Mouse (Mus musculus) mesoderm, embryonic 11.5 days (tissue): Measurements from ENCODE around the gene Fubp1.
"Not testable (repeated sequence)": the region's sequence is repeated elsewhere in the genome, so short reads cannot be mapped to it uniquely, and the experiment has no call there.

ENCODE experiments used
- DNase-seq: peaks from one replicate; pipeline ENCODE4 v3.0.0-alpha.2; 2012; ENCODE audit warnings: low read depth, low spot score

Gene Fubp1

DNA sequence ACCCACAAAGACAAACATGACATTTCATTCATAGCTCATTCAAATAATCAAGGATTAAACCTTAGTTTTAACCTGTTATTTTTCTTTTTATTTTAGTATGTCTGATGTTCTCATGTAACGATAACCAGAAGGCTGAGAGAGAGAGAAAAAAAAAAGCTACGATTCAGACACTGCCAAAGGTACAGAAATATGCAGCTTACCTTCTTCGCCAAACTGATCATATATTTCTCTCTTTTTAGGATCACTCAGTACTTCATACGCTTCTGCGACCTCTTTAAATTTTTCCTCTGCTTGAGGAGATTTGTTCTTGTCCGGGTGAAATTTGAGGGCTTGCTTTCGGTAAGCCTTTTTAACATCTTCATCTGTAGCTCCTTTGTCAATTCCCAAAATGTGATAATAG, 17.0 kb upstream of the Fubp1 start:
- no peak for DNase-seq

- peak; percentile 92 for DNase-seq
Measured at GRCm38 (mm10) chr3:152193635-152194097, 16.6 kb upstream of the Fubp1 start.

DNA sequence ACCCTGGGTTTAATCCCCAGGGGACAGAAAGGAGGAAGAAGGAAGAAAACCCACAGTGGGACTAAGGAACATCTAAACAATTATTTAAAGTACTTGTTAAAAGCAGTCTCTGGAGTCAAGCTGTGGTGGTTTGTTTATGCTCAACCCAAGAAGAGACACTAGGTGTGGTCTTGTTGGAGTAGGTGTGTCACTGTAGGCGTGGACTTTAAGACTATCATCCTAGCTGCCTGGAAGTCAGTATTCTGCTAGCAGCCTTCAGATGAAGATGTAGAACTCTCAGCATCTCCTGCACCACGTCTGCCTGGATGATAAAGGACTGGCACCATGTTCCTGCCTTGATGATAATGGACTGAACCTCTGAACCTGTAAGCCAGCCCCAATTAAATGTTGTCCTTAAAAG, 13.0 kb upstream of the Fubp1 start:
- DNase-seq, result not testable (repeated sequence)

GRCm38 (mm10) chr3:152199125-152199524, 11.1 kb upstream of the Fubp1 start:
- no peak for DNase-seq

- DNase-seq, result no peak
Measured at GRCm38 (mm10) chr3:152201181-152201580, 9.0 kb upstream of the Fubp1 start.

DNA sequence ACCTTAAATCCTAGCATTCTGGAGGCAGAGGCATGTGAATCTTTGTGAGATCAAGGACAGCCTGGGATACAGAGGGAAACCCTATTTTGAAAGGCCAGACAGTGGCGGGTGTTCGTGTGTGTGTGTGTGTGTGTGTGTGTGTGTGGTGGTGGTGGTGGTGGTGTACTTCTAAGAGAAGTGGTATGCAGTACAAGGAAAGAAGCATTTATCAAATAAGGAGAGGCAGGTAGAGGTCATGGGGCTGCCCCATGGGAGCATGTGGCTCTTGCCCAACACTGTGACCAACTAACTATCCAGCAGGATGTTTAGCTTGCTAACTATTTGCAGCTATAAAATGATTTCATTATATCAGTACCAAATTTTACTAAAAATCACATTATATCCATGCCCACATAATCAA, 8.6 kb upstream of the Fubp1 start:
- DNase-seq, result no peak

DNA sequence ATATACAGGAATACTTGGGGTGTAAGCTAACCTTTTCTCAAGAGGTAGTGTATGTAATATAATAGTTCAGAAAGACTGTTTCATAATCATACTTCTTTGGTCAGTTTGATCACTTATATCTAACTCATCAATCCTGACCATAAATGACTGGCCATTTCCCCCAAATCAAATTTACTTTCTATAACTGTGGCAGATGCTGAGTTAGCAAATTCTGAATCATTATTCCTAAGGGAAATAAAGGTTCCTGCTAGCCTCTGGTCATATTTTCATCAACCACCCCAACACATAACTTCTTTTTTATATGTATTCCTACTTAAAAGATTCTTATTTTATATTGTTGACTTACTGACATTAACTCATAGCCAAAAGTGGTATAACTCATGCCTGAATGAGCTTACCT, 7.3 kb upstream of the Fubp1 start:
- DNase-seq, result no peak

DNA sequence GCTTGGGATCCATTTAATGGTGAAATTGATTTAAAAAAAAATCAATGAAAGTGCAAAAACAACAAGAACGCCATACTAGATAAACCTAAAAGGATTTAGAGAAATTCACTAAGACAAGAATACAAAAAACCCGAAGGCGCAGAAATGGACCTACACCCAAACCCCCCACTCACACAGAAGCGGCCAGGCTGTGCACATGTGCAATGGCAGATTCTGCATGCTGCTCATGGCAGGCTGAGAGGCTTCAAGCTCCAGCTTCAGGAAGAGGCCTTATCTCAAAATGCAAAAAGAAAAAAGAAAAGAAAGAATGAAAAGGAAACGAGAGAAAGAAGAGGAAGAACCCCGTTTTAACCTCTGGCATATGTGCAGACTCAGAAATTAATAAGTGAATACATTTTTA, 6.8 kb upstream of the Fubp1 start:
- DNase-seq, result no peak

DNA sequence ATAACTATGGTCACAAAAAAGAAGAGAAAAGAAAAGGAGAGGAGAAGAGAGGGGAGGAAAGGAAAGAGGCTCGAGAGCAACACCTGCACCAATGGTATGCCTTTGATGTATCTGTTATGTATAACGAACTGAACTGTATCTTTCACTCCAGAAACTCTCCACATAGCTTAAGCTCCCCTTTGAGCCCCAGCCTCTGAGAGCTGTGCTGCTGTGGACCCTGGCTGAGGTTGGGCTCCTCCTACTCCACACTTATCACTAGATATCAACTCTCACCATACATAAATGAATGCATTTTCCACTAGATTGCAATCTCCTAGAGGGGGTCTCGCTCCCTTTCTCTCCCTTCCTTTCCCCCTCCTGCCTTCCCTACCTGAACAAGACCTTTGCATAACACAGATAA, 6.2 kb upstream of the Fubp1 start:
- no peak for DNase-seq

GRCm38 (mm10) chr3:152204577-152204976, 5.6 kb upstream of the Fubp1 start:
- DNase-seq, result no peak

DNA sequence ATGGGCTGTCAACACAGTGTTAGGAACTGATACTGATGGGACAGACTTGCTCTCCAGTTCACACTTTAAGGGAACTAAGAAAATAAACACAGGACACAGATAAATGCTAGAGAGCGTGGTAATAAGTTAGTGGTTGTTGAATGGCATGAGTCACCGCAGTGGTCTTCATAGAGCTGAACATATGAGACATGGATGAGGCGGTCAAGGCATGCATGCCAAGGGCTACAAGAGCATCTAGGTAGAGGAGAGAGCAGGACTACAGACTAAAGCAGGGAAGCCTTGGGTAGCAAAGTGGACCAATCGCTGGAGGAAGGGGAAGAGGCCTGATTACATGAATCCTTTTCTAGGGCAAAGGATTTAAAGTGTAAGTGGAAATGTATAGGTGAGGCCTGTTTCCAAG, 3.1 kb upstream of the Fubp1 start:
- DNase-seq, result no peak

DNA sequence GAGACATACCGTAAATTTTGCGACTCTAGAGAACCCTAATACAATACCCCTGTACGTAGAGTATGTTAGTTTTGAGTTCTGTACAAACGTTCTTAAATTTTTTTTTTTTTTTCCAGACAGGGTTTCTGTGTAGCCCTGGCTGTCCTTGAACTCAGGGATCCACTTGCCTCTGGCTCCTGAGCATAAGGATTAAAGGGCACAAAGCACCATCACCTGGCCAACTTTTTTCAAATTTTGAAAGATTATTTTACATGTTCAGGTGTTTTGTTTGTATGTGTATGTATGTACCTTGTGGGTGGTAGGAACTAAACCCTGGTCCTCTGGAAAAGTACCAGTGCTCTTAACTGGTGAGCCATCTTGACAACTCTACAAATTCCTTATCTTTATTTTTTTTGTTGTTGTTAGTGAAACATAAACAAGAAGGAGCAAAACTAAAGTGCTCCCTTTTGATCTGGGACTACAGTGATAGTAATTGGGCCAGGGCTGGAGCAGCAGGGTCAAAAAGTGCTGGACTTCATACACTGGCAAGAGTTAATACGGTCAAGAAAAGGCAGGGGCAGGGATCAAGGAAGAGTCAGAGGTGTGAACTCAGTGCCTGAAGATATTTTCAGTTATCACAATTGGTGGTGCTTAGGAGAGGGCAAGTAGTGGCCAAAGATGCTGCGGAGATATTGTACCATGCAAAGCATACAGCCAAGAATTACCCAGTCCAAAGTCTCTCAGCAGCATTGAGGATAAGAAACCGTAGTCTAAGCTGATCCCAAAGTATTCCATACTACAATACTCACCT, 1.9 kb upstream of the Fubp1 start:
- no peak for DNase-seq

- DNase-seq, result peak; percentile 72
Measured at GRCm38 (mm10) chr3:152209177-152209966, 850 bp upstream of the Fubp1 start.

DNA sequence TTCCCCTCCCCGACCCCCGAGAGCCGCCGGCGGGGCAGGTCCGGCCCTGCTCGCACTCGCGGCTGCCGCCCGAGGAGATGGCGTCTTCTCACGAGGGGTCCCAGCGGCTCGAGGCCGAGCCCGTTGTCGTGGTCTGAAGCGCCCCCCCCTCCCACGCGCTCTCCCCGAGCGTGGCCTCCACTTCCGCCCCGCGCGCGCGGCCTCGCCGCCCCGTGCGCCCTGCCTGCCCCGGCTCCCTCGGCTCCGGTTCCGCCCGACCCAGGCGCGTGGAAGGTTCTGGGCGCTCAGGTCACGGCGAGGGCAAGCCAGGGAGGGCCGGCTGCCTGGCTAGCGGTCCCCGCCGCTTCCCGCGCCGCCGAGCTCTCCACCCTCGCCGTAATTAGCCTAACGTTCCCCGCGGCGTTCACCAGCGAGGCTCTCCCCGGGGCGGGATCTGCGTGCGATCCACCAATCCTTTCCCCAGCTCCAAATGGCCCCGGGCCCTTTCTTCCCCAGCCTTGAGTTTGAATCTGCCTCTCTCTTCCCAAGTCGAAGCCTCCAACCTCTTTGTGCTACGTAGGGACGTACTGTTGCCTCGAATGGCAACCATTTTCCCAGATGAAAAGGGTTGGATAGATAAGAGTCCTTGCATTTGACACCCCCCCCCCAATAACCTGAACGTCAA, 638 bp downstream of the Fubp1 start:
- DNase-seq, result peak; percentile 74

GRCm38 (mm10) chr3:152211731-152212279, 1.6 kb downstream of the Fubp1 start:
- DNase-seq, result no peak

DNA sequence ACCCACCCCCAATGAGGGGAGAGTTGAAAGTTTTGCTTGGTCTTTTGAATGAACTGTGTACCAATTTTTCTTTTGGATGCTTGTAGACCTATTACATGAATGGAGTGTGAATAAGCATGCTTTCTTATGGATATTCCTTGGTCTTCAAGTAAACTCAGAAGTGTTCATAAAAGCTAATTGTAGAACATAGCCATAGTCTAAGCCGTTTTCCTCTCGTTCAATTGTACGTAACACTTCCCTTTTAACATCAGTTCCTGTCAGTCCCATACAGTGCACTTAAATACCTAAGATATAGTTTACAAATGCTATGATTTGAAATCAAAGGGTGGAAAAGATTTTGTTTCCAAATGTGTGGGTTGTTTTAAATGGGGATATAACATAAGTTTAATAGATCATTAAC, 3.2 kb downstream of the Fubp1 start:
- no peak for DNase-seq

- DNase-seq, result no peak
Measured at GRCm38 (mm10) chr3:152224918-152225317, 14.7 kb downstream of the Fubp1 start.

GRCm38 (mm10) chr3:152225906-152226305, 15.7 kb downstream of the Fubp1 start:
- DNase-seq, result no peak

DNA sequence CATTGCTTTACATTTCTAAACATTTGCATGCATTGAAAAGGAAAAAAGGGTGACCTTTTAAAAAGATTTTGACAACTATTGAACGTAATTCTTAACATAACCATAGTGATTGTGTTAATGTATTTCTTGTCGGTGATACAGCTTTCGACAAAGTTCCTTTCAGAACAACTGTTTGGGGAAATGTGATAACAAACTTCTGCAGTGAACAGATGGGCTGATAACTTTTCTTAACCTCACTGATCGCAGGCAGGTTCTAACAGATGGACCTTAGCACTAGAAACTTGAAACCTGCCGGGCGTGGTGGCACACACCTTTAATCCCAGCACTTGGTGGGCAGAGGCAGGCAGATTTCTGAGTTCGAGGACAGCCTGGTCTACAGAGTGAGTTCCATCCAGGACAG, 18.6 kb downstream of the Fubp1 start:
- no peak for DNase-seq

- no peak for DNase-seq
Measured at GRCm38 (mm10) chr3:152229271-152229670, 19.0 kb downstream of the Fubp1 start.

GRCm38 (mm10) chr3:152231333-152232100, 21.3 kb downstream of the Fubp1 start:
- no peak for DNase-seq
